Mouse (Mus musculus) left cerebral cortex, postnatal 36 days (tissue): ENCODE measurements around the gene Boll. TPM values are rescaled to one million over a fixed set of nuclear protein-coding genes. Genes with fewer than 3 reads are reported as not detected.

Experiments used
- DNase-seq, 2 experiments: peaks; one replicate each; pipeline ENCODE4 v3.0.0; 2021 to 2022; ENCODE audit warnings: low spot score in 2 of 2, mixed read lengths in 1 of 2
- intact Hi-C: fragments of 180-260 bp; cut with DNase I; formaldehyde crosslinking; loops from one replicate; pipeline ENCODE4 v1.15.1; 2025
- total RNA-seq, 2 experiments: library from RNA; stranded (reverse); gene quantifications; 2 replicates each; pipeline ENCODE4 v1.2.3; 2021

Gene Boll
- total RNA-seq, 2 experiments from 2014 or later: not detected

- no peak for DNase-seq
- intact Hi-C loops: no loop called here
Observed at GRCm38 (mm10) chr1:55213475-55213874, 149.8 kb downstream of the Boll start.

GRCm38 (mm10) chr1:55212771-55213170, 150.5 kb downstream of the Boll start:
- intact Hi-C loops: no loop called here

GRCm38 (mm10) chr1:55211081-55211480, 152.2 kb downstream of the Boll start:
- no peak for DNase-seq
- intact Hi-C loops: no loop called here

More at GRCm38 (mm10) chr1:55212771-55213170, 150.5 kb downstream of the Boll start:
- no peak for DNase-seq

GRCm38 (mm10) chr1:55210202-55210965, 152.9 kb downstream of the Boll start:
- intact Hi-C loops: no loop called here

GRCm38 (mm10) chr1:55208500-55209140, 154.6 kb downstream of the Boll start:
- no peak for DNase-seq
- intact Hi-C loops: no loop called here

More at GRCm38 (mm10) chr1:55210202-55210965, 152.9 kb downstream of the Boll start:
- DNase-seq: no peak

- DNase-seq: no peak
- intact Hi-C loops: no loop called here
Observed at GRCm38 (mm10) chr1:55207561-55207960, 155.7 kb downstream of the Boll start.

- intact Hi-C loops: no loop called here
- no peak for DNase-seq
Observed at GRCm38 (mm10) chr1:55205808-55206327, 157.4 kb downstream of the Boll start.

GRCm38 (mm10) chr1:55201850-55202752, 161.2 kb downstream of the Boll start:
- intact Hi-C loops: loop anchor here (2.0 kb wide), 1 partner anchor 41 kb away; no protein-coding TSS in a partner anchor
- peak; percentile 30 to 46 for DNase-seq

- DNase-seq: no peak
- intact Hi-C loops: no loop called here
Observed at GRCm38 (mm10) chr1:55198719-55199118, 164.6 kb downstream of the Boll start.

Other genes starting within 250 kb of the Boll start
- 10 to 100 TPM; 51.0 to 54.8 TPM for gene Mob4, start 232.2 kb downstream of the Boll start, total RNA-seq
- gene Rftn2, start 136.7 kb downstream of the Boll start, total RNA-seq: 10 to 100 TPM; 19.8 to 22.9 TPM
- gene Mars2, start 126.3 kb downstream of the Boll start, total RNA-seq: 1 to 10 TPM; 8.4 to 9.8 TPM
- gene Plcl1, start 42.5 kb upstream of the Boll start, total RNA-seq: 10 to 100 TPM; 23.9 to 26.4 TPM